Mouse (Mus musculus): ENCODE data around the gene Tead3.

Gene Tead3

GRCm38 (mm10) chr17:28350466-28351352, at the start of gene Tead3:
Gene Tead3 (minus strand): TSS chr17:28350817.
- peak; percentile 75 for DNase-seq (ENCODE audit: low read depth, low spot score)

- no peak for DNase-seq (ENCODE audit: low read depth, low spot score)
Measured at GRCm38 (mm10) chr17:28394994-28395393, 44.4 kb upstream of the Tead3 start.

GRCm38 (mm10) chr17:28394051-28394765, 43.6 kb upstream of the Tead3 start:
- no peak for DNase-seq (ENCODE audit: low read depth, low spot score)

GRCm38 (mm10) chr17:28391568-28392432, 41.2 kb upstream of the Tead3 start:
- DNase-seq (ENCODE audit: low read depth, low spot score): peak; percentile 31

GRCm38 (mm10) chr17:28388534-28388933, 37.9 kb upstream of the Tead3 start:
- DNase-seq (ENCODE audit: low read depth, low spot score): no peak

- peak; percentile 91 for DNase-seq (ENCODE audit: low read depth, low spot score)
Measured at GRCm38 (mm10) chr17:28386150-28386905, 35.7 kb upstream of the Tead3 start.

GRCm38 (mm10) chr17:28384298-28384697, 33.7 kb upstream of the Tead3 start:
- peak; percentile 63 for DNase-seq (ENCODE audit: low read depth, low spot score)

- no peak for DNase-seq (ENCODE audit: low read depth, low spot score)
Measured at GRCm38 (mm10) chr17:28380255-28380654, 29.6 kb upstream of the Tead3 start.

- DNase-seq (ENCODE audit: low read depth, low spot score): peak; percentile 55
Measured at GRCm38 (mm10) chr17:28375592-28376061, 25.0 kb upstream of the Tead3 start.

- DNase-seq (ENCODE audit: low read depth, low spot score): peak; percentile 24
Measured at GRCm38 (mm10) chr17:28374494-28374893, 23.9 kb upstream of the Tead3 start.

GRCm38 (mm10) chr17:28373821-28374220, 23.2 kb upstream of the Tead3 start:
- DNase-seq (ENCODE audit: low read depth, low spot score): peak; percentile 81

GRCm38 (mm10) chr17:28371941-28372340, 21.3 kb upstream of the Tead3 start:
- DNase-seq (ENCODE audit: low read depth, low spot score): no peak

- no peak for DNase-seq (ENCODE audit: low read depth, low spot score)
Measured at GRCm38 (mm10) chr17:28371286-28371685, 20.7 kb upstream of the Tead3 start.

GRCm38 (mm10) chr17:28369056-28369455, 18.4 kb upstream of the Tead3 start:
- no peak for DNase-seq (ENCODE audit: low read depth, low spot score)

- DNase-seq (ENCODE audit: low read depth, low spot score): peak; percentile 83
Measured at GRCm38 (mm10) chr17:28368449-28368848, 17.8 kb upstream of the Tead3 start.

- no peak for DNase-seq (ENCODE audit: low read depth, low spot score)
Measured at GRCm38 (mm10) chr17:28365122-28365521, 14.5 kb upstream of the Tead3 start, which contains the start of gene Tulp1. Gene Tulp1 (minus strand): TSS chr17:28365222.

GRCm38 (mm10) chr17:28363507-28363906, 12.9 kb upstream of the Tead3 start:
- DNase-seq (ENCODE audit: low read depth, low spot score): no peak

- peak; percentile 31 for DNase-seq (ENCODE audit: low read depth, low spot score)
Measured at GRCm38 (mm10) chr17:28362653-28363292, 12.2 kb upstream of the Tead3 start.

- no peak for DNase-seq (ENCODE audit: low read depth, low spot score)
Measured at GRCm38 (mm10) chr17:28361921-28362652, 11.5 kb upstream of the Tead3 start.
